Mouse (Mus musculus): ENCODE measurements around the gene Lrrn4cl. TPM values are rescaled to one million over a fixed set of nuclear protein-coding genes. Genes with fewer than 3 reads are reported as not detected.
"Not testable (repeated sequence)": the region's sequence is repeated elsewhere in the genome, so short reads cannot be mapped to it uniquely, and the experiment has no call there.

Gene Lrrn4cl
- total RNA-seq, 2 experiments from 2014 or later: 0.76 to 0.93 TPM

DNA sequence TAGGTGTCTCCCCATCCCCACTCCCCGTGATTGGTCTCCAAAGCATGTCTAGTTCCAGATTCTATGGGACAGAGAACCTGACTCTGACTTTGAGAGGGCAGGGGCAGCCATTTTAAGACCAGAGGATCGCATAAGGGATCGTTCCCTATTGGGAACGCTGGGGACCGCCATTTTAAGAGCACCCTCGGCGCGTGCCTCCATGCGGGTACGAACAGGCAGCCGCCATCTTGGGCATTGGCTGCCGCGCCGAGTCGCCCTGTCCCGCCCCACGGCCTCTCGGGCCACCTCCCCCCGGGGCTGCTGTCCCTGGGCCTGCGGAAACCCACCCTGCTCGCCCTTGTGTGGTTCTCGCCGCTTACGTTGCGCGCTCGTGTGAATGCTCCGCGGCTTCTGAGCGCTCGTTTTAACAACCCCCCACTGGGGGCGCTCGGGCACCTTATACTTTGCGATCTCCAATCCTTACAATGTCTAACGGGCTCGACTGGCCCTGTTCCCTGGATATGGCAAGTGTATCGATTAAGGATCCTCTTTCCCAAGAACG lies 13.2 kb upstream of the Lrrn4cl start, which contains the start of gene Bscl2:
Gene Bscl2 (plus strand): TSS at position 217 of the 541 bp plus-strand sequence.
- intact Hi-C loops (cut with DNase I): loop anchor here (10.0 kb wide), 1 partner anchor 107 kb away; the partner anchor contains the start of gene Mta2
- DNase-seq: peak; percentile 89

DNA sequence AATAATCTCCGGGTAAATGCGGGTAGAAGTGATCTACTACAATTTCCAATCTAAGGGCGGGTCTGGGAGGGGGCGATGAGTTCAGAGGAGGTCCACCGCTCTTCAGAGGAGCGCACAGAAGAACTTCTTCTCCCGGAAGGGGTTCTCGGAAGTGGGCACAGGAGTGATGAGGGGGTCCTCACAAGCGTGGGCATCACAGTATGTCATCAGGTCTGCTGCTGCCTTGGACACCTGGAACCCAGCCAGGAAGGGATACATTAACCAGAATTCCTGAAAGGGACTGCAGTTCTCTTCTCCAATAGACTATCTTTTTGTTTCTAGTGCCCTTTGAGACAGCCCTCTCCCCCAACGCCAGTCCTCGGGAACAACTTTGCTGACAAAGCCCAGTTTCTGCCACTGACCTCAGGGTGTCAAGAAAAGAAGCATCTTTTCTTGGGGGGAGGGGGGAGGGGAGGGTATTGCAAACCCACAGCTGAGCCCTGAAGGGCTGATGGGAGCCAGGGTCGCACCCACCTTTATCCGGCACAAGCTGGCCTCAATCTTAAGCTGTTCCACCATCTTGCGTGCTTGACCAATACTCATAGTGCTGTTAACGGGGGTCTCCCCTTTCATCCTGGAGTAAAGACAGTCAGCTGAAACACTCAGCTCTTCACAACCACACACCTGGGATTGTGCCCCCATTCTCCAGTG lies 12.4 kb upstream of the Lrrn4cl start:
- DNase-seq: peak; percentile 61

DNA sequence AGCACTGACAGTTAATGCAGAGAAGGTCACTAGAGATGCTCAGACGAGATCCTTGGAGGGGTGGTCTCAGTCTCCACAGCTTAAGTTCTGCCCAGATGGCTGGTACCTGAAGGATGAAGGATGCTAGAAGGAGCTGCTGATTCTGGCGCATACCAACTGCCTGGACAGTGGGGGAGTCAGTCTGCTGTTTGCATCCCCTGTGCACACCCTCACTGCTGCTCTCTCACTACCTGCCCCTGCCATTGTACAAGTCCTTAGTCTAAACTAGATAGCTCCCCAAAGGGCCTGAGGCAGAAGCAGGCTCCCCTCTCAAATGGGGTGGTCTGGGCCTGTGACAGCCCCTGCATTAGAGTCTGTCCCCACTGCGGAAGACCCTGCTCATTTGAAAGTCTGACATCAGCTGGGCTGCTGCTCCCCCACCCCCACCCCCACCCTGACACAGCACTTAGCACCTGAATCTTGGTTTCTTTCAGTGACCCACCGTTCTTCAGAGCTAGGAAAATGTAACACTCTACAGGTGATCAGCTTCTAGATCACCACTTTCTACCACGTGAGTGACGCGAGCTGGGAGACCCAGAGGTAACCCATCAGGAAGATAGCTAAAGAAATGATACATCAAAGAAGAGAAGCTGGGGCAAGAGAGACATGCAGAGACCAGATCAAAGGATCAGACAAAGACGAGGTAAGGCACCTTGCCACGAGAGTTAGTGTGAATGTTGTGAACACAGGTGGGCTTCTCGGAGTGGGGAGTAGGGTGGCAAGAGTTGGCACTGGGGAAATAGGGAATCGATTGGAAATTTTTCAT lies 11.3 kb upstream of the Lrrn4cl start, which contains the start of gene Gng3:
Gene Gng3 (minus strand): TSS at position 92 of the 805 bp plus-strand sequence.
- intact Hi-C loops (cut with DNase I): loop anchor here (10.0 kb wide), 1 partner anchor 105 kb away; the partner anchor contains the start of gene Mta2
- peak; percentile 87 for DNase-seq

More for the DNA sequence above, 12.4 kb upstream of the Lrrn4cl start:
- intact Hi-C loops (cut with DNase I): loop anchor here (10.0 kb wide), 1 partner anchor 107 kb away; the partner anchor contains the start of gene Mta2

DNA sequence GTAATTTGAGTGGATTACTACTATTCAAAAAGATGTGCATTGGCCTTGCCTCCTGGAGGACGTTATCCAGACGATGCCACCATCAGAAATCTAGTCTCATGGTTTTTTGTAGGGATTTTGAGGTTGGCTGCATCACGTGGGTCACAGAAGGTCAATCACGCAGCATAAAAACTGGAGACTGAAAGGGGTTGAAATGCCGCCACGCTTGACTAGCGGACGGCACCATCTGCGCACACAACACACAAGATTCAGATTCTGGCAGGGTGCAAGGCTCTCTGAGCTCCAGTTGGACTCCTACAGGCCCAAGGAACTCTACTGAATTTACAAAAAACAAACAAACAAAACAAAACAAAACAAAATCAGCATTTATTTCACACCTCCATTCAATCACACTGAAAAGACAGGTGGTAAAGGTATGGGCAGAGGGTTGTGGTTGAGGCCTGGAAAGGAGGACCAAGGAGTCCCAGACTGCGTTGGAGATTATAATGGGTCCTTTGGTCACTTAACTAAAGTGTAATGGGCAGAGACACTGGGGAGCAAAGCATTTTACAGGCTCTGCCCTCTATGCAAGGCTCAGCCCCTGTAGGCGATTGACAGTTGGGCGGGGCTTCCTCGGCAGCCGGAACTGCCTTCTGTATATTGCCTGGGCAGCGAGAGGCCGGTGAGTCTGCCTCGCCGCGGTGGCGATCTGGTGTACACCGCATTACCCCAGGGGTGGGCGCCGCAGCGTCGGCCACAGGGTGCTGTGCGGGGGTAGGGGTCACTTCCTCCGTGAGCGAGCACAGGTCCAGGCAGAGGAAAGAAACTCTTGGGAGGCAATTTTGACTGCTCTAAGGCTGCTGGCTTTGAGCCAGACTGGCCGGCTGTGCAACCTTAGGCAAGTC lies 10.4 kb upstream of the Lrrn4cl start:
- DNase-seq: peak; percentile 73
- intact Hi-C loops (cut with DNase I): loop anchor here (10.0 kb wide), 1 partner anchor 105 kb away; the partner anchor contains the start of gene Mta2

DNA sequence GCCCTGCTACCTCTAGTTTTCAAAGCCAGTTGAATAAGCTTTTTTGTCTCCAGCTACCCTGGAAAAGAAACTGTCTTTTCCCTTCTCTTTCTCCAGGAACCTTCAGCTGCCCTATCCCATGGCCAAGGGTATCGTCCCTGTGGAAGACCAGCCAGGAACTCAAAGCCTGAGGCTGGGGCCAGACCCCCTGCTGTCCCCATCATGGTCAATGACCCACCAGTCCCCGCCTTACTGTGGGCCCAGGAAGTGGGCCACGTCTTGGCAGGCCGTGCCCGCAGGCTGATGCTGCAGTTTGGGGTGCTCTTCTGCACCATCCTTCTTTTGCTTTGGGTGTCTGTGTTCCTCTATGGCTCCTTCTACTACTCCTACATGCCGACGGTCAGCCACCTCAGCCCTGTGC lies 9.6 kb upstream of the Lrrn4cl start:
- peak; percentile 25 for DNase-seq
- intact Hi-C loops (cut with DNase I): no loop called here

DNA sequence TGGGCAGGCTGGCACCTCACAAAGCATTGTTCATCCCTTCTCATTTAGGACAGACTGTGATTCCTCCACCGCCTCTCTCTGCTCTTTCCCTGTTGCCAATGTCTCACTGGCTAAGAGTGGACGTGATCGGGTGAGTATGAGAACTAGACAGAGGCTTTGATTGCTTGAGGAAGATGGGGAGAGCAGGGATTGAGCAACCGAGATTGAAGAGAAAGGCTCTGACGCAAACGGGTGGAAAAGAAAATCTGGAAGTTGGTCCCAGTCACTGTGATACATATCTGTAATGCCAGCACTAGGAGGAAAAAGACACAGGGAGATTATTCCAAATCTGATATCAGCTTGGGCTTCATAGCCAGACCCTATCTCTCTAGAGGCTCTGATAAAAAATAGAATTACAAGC lies 7.6 kb upstream of the Lrrn4cl start:
- DNase-seq: no peak
- intact Hi-C loops (cut with DNase I): no loop called here

DNA sequence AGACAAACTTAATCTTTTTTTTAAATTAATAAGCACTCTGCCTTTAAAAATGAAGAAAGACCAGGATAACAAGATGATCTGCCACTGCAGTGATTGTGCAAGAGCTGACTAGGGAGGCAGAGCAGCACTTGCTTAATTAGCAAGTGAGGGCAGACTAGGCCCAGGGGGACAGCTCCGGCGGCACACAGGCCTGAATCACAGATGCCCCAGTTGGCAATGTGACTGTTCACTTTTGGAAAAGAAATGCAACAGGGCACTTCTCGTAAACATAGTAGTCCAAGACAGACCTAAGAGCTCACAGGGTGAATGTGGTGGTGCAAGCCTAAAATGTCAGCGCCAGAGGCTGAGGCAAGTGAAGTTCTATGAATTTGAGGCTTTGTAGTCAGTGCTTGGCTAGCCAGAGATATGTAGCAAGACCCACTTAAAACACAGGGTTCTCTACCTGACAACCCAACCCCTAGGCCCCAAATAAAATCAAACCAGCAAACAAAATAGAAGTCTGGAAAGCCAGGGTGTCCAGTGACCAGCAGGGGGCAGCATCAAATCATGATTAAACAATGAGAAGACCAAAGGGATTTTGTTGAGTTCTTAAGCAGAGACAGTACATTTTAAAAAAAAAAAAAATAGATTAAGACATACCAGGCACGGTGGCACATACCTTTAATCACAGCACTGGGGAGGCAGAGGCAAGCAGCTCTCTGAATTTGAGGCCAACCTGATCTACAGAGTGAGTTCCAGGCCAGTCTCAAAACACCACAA lies 6.0 kb upstream of the Lrrn4cl start:
- peak; percentile 80 for DNase-seq
- intact Hi-C loops (cut with DNase I): no loop called here

DNA sequence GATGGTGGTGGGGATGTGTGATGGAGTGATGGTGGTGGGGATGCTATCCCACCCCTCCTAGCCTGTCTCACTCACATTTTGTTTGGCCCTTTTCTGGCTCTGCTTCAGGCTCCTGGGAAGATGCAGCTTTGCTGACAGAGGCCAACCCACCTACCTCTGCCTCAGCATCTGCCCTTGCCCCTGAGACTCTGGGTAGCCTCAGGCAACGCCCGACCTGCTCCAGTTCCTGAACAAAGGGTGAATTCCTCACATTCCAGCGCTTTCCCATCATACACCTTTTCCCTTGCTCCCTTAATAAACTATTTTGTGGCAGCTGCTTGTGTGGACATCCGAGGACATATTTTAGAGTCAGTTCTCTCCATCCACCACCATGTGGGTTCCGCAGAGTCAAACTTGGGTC lies 2.2 kb upstream of the Lrrn4cl start:
- DNase-seq: no peak
- intact Hi-C loops (cut with DNase I): no loop called here

DNA sequence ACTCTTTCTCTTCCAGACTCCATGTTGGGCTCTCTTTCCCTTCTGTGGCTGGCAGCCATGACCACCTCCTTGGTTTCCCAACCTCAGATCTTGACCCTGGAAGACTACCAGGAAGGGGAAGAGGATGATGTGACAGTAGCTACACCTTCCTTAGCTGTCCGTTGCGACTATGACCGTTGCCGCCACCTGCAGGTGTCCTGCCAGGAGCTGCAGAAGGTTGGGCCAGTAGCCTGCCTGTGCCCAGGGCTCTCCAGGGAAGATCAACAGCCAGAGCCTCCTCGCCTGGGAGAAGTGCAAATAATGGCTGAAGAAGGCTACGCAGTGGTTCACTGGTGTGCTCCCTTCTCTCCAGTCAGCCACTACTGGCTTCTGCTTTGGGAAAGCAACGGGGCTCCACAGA lies 1.1 kb downstream of the Lrrn4cl start:
- intact Hi-C loops (cut with DNase I): no loop called here
- DNase-seq: no peak

DNA sequence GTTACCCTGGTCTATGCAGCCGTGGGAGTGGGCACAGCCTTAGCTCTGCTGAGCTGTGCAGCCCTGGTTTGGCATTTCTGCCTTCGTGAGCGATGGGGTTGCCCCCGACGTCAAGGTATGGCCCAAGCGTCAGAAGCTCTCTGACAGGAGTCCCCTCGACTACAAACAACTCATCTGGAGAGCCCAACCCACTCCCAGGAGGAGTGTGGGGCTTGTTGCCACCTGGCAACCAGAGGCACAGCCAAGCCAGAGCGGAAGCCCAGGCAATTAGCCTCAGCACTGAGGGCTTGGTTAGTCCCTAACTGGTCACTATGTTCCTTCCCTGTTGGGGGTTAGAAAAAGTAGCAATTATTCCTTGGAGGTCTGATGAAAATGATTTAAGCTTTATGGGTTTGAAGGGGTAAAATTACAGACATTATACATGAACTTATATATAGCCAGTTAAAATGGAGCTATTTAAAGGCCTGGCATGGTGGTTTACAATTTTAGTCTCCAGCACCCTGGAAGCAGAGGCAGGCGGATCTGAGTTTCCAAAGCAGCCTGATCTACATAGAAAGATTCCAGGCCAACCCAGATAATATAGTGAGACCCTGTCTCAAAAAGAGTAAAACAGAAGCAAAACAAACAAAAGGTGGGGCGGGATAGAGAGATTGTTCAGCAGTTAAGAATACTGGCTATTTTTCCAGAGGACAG lies 1.8 kb downstream of the Lrrn4cl start:
- no peak for DNase-seq
- intact Hi-C loops (cut with DNase I): no loop called here

DNA sequence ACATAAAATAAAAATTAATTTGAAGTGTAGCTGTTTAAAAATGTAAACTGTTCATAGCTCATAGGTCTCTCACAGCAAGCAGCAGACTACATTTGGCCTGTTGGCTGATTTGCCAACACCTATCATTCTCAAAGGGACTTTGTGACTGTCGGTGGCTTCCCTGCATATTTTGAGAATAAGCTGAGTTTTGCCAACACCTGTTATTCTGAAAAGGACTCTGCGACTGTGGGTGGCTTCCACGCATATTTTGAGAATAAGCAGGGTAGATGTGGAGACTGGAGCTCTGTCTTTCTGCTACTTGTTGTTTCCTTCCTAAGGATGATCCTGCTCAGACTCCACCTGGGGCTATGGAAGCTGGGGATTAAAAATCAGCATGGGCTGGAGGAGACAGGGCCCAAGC lies 2.5 kb downstream of the Lrrn4cl start:
- intact Hi-C loops (cut with DNase I): no loop called here
- DNase-seq: no peak

DNA sequence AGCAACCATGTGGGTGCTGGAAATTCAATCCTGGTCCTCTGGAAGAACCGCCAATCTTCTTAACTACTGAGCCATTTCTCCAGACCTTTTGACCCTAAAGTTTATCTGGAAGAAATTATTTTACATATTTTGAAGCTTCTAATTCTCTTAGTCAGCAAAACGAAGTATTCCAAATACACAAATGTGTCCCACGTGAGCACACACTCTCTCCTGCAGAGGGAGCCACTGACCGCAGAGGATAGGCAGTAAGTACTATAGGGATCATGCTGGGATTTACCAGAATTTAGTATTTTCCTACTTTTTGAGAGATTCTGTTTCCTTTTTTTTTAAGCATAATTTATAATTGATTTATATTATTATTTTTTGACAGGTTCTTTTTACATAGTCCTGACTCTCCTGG lies 7.1 kb downstream of the Lrrn4cl start:
- intact Hi-C loops (cut with DNase I): loop anchor here (2.0 kb wide), 1 partner anchor 253 kb away; no protein-coding TSS in a partner anchor
- DNase-seq: peak; percentile 46

DNA sequence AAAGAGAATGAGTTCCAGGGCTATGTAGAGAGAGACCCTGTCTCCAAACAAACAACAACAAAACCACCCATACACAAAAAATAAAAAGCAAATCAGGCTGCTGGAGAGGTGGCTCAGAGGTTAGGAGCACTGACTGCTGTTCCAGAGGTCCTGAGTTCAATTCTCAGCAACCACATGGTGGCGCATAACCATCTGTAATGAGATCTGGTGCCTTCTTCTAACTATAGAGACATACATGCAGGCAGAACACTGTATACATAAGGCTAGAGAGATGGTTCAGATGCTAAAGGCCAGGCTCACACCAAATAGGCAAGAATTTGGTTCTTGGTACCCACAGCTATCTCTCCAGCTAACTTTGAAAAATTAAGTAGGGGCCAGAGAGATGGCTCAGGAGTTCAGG lies 8.4 kb downstream of the Lrrn4cl start:
- DNase-seq: no peak
- intact Hi-C loops (cut with DNase I): no loop called here

DNA sequence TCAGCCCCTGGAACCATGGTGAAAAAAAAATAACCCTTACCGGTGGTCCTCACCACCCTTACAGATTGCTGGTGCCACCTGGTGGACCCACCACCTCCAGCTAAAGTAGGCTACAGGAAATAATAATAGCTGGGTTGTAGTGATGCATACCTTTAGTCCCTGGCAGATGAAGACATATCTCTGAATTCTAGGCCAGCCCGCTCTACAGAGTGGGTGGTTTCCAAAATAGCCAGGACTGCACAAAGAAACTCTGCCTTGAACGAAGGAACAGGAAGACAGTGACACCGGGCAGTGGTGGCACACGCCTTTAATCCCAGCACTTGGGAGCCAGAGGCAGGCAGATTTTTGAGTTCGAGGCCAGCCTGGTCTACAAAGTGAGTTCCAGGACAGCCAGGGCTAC lies 13.7 kb downstream of the Lrrn4cl start:
- intact Hi-C loops (cut with DNase I): no loop called here
- no peak for DNase-seq

DNA sequence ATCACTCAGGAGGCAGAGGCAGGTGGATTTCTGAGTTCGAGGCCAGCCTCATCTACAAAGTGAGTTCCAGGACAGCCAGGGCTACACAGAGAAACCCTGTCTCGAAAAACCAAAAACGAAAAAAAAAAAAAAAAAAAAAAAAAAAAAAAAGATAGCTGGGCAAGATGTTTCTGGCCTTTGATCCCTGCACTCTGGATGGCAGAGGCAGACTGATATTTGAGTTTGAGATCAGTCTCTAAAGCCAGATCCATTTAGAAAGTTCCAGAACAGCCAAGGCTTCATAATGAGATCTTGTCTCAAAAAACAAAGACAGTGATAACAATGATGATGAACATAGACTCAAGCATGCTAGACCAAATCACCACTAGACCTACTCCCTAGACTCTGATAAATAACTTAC lies 19.8 kb downstream of the Lrrn4cl start:
- intact Hi-C loops (cut with DNase I): not testable (repeated sequence)

DNA sequence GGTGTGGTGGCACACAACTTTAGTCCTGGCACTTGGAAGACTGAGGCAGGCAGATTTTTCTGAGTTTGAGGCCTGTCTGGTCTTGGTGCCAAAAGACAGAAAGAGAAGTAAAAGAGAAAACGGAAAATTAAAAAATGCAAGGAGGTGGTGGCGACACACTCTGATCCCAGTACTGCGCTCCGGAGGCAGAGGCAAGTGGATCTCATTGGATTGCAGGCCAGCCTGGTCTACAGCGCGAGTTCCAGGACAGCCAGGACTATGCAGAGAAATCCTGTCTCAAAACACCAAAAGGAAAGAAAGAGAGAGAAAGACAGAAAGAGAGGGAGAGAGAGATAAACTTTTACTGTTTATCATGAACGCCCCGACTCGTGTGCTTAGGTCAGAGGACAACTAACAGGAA lies 20.3 kb downstream of the Lrrn4cl start:
- no peak for DNase-seq
- intact Hi-C loops (cut with DNase I): no loop called here

More for the DNA sequence above, 19.8 kb downstream of the Lrrn4cl start:
- not testable (repeated sequence) for DNase-seq

DNA sequence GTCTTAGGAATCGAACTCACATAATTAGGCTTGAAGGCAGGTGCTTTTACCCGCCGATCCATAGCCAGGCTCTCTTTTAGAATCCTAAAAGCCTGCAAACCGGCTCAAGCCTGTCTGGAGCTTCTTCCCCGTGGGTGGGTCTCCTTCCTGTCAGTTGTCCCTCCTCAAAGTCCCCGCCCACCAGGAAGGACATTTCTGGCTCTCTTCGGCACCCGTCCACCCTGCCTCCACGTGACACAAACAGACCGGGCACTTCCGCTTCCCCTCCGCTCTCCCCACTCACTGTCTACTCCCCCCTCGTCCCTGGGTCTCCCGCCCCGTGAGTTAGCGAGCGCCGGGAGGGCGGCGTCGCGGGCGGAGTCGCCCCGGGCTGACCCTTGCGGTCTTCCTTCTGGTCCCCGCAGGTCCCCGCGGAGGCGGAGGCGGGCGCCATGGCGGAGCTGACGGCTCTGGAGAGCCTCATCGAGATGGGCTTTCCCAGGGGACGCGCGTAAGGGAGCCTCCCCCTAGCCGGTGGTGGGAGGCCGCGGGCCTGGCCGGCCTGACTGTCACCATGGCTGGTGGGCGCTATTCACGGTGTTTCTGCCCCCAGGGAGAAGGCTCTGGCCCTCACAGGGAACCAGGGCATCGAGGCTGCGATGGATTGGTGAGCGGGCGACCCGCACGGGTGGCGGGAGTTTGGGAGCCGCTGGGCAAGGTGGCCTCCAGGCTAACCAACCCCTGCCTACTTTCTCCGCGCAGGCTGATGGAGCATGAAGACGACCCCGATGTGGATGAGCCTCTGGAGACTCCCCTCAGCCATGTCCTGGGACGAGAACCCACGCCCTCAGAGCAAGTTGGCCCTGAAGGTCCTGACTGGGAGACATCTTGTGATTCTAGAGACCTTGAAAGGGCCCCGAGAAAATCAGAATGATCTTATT lies 21.0 kb downstream of the Lrrn4cl start, which contains the start of gene Ubxn1:
Gene Ubxn1 (plus strand): TSS at position 230 of the 920 bp plus-strand sequence.
- DNase-seq: peak; percentile 98
- intact Hi-C loops (cut with DNase I): no loop called here
